Mouse (Mus musculus): ENCODE results near the gene Celsr1. TPM values are rescaled to one million over a fixed set of nuclear protein-coding genes. Genes with fewer than 3 reads are reported as not detected.

The Celsr1 gene
- polyA plus RNA-seq, 1 experiment from 2014 or later = 2.5 TPM

DNA sequence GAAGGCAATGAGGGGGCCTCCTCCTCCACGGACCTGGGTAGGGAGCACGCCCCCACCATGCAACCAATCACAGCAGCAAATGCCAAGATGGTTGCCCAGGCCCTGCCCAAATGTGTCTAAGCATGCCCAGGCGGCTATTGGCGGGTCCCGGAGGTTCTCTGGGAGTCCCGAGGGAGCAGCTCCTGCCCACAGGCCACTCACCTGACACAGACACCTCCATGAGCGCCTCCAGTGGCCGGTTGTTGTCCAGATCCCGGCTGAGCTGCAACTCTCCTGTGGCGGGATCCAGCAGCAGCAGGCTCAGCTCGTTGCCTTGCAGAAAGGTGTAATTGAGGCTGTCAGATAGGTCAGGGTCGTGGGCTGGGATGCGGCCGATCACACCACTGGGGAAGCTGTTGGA lies 3.6 kb downstream of the Celsr1 start:
- H3K9me3 ChIP-seq = peaks cover 12% of the 10 kb centered on the region; the same call in 1 of the 2 replicates
- H3K4me1 ChIP-seq = peaks cover 16% of the 10 kb centered on the region
- peaks cover 10% of the 10 kb centered on the region for H3K36me3 ChIP-seq
- H3K9ac ChIP-seq = no peak overlapping the region
- WGBS = 71% methylated on average over 14 of the region's 14 CpGs
- ATAC-seq (ENCODE audit: insufficient number of reproducible peaks, insufficient read depth, low FRiP score, low TSS enrichment) = no peak
- no peak overlapping the region for H3K27ac ChIP-seq
- H3K4me3 ChIP-seq = no peak overlapping the region
- H3K4me2 ChIP-seq (replicated peaks) = peak overlapping the region; percentile 14; the same call in 1 of the 2 replicates
- H3K27me3 ChIP-seq = peaks cover 41% of the 10 kb centered on the region

DNA sequence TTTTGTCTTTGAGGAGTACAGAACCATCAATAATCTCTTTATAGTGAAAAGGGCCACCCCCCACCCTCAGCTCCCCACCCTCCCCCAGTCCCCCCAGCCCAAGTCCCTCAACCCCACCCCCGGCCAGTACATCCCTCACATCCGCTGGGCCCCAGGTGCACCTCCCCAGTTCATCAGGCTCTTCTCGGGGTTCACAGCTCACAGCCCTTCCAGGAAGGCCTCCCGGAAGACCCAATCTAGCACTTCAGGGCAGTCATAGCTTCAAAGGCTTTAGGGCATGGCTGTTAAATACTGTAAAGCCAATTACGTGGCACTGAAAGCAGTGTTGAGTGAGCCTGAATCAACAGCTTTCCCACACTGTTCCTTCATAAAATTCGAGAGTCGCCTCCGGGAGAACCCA lies 5.7 kb downstream of the Celsr1 start:
- H3K36me3 ChIP-seq = peaks cover 10% of the 10 kb centered on the region
- no peak overlapping the region for H3K27ac ChIP-seq
- peaks cover 22% of the 10 kb centered on the region for H3K27me3 ChIP-seq
- H3K4me3 ChIP-seq = no peak overlapping the region
- no peak overlapping the region for H3K4me2 ChIP-seq (replicated peaks)
- peaks cover 3% of the 10 kb centered on the region for H3K4me1 ChIP-seq
- peaks cover 12% of the 10 kb centered on the region; the same call in 1 of the 2 replicates for H3K9me3 ChIP-seq
- ATAC-seq (ENCODE audit: insufficient number of reproducible peaks, insufficient read depth, low FRiP score, low TSS enrichment) = no peak
- H3K9ac ChIP-seq = no peak overlapping the region
- 69% methylated on average over 8 of the region's 8 CpGs for WGBS

DNA sequence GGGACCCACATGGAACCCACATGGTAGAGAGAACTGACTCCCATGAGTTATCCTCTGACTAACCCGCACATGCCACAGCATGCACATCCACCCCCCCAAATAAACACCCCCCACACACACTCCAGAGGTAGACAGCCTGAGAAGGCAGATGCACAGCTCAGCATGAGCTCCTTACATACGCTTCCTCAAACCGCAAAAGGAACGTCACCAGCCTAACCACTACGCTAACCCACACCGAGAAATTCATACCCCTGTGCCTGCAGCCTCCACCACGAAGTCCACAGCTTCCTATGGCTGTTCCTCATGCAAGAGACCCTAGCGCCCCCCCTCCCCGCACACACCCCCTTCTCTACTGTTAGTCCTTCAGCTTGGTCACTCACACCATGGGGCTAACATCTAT lies 11.6 kb downstream of the Celsr1 start:
- ATAC-seq (ENCODE audit: insufficient number of reproducible peaks, insufficient read depth, low FRiP score, low TSS enrichment) = no peak
- Histone ChIP-seq H3K36me3 (no peaks in the 10 kb centered on the region), H3K4me1 (no peaks in the 10 kb centered on the region), H3K9ac (no peak overlapping the region), H3K4me2 (replicated peaks) (no peak overlapping the region), H3K9me3 (peaks cover 4% of the 10 kb centered on the region; the same call in 1 of the 2 replicates), H3K4me3 (no peak overlapping the region), H3K27me3 (0 out of 2 replicates have a peak, but pooled peaks cover 3% of the 10 kb centered on the region), H3K27ac (no peak overlapping the region)
- WGBS = 82% methylated on average over 9 of the region's 9 CpGs

DNA sequence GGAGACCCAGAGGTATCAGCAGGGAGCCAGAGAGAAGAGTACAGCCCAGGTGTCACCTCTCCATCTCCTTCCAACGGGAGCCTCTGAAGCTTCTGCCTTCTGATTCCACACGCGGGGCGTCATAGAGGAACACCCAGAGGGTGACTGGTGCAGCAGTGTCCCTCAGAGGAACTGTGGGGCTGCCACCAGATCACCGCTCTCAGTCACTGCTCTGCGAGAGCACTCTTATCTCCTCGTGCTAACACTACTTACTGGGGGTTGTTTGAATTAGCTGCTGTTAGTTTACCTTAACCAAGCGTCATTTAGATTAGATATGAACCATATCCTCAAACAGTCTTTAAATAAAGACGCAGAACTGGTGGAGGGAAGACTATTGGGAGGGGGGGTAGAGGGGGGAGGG lies 12.3 kb downstream of the Celsr1 start:
- H3K9me3 ChIP-seq = peaks cover 4% of the 10 kb centered on the region; the same call in 1 of the 2 replicates
- 73% methylated on average over 9 of the region's 9 CpGs for WGBS
- no peak overlapping the region for H3K4me2 ChIP-seq (replicated peaks)
- ATAC-seq (ENCODE audit: insufficient number of reproducible peaks, insufficient read depth, low FRiP score, low TSS enrichment) = no peak
- no peaks in the 10 kb centered on the region for H3K4me1 ChIP-seq
- H3K4me3 ChIP-seq = no peak overlapping the region
- no peak overlapping the region for H3K27ac ChIP-seq
- 0 out of 2 replicates have a peak, but pooled peaks cover 3% of the 10 kb centered on the region for H3K27me3 ChIP-seq
- no peak overlapping the region for H3K9ac ChIP-seq
- no peaks in the 10 kb centered on the region for H3K36me3 ChIP-seq

DNA sequence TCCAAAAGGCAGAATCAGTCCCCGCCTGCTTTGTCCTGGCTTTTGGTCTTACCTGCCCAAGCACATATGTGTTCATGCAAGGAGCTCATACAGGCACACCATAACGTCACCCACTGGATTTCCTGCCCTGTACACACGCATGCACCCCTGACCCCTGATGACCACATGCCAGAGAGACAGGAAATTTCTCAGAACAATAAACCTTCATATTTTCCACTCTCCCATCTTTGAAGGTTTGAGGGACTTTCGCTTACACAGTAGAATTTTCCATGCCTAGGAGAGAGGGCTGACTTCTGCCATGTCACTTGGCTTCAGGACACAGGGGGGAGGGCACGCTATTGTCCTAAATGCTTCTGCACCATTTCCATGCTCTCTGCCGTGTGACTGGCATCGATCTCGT lies 13.6 kb downstream of the Celsr1 start:
- no peak overlapping the region for H3K4me2 ChIP-seq (replicated peaks)
- ATAC-seq (ENCODE audit: insufficient number of reproducible peaks, insufficient read depth, low FRiP score, low TSS enrichment) = no peak
- no peaks in the 10 kb centered on the region for H3K4me1 ChIP-seq
- peaks cover 4% of the 10 kb centered on the region; the same call in 1 of the 2 replicates for H3K9me3 ChIP-seq
- no peak overlapping the region for H3K4me3 ChIP-seq
- no peak overlapping the region for H3K9ac ChIP-seq
- no peak overlapping the region for H3K27ac ChIP-seq
- 0 out of 2 replicates have a peak, but pooled peaks cover 3% of the 10 kb centered on the region for H3K27me3 ChIP-seq
- 82% methylated on average over 8 of the region's 8 CpGs for WGBS
- H3K36me3 ChIP-seq = no peaks in the 10 kb centered on the region

DNA sequence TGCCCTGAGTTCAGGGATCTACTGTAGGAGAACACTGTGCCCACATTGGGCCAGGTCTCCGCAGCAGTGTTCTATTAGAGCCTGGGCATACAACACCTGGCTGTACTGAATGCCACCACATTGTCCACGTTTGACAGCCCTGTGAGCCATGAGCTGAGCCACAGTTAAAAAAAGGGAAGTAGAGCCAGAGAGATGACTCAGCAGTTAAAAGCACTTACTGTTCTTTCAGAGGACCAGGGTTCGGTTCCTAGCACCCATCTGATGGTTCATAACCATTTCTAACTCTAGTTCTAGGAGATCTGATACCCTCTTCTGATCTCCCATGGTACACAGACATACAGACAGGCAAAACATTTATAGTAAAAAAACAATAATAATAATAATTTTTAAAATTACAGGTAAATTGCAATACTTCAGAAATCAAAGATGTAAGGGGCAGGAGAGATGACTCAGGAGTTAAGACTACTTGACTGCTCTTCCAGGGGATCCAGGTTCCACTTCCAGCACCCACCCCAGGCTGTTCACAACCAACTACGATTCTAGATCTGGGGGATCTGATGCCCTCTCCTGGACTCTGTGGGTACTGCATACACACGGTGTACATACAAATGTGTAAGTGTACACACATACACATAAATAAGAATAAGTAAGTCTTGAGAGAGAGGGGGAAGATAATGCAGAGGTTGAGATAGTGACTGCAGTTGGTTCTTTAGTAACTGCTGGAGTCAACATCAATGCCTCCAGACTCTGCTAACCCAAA lies 14.6 kb downstream of the Celsr1 start:
- Histone ChIP-seq H3K4me3 (no peak overlapping the region), H3K9me3 (peaks cover 4% of the 10 kb centered on the region; the same call in 1 of the 2 replicates), H3K4me1 (no peaks in the 10 kb centered on the region), H3K4me2 (replicated peaks) (no peak overlapping the region), H3K27ac (no peak overlapping the region), H3K9ac (no peak overlapping the region), H3K36me3 (no peaks in the 10 kb centered on the region), H3K27me3 (0 out of 2 replicates have a peak, but pooled peaks cover 3% of the 10 kb centered on the region)
- 92% methylated on average over 5 of the region's 5 CpGs for WGBS
- ATAC-seq (ENCODE audit: insufficient number of reproducible peaks, insufficient read depth, low FRiP score, low TSS enrichment) = no peak

DNA sequence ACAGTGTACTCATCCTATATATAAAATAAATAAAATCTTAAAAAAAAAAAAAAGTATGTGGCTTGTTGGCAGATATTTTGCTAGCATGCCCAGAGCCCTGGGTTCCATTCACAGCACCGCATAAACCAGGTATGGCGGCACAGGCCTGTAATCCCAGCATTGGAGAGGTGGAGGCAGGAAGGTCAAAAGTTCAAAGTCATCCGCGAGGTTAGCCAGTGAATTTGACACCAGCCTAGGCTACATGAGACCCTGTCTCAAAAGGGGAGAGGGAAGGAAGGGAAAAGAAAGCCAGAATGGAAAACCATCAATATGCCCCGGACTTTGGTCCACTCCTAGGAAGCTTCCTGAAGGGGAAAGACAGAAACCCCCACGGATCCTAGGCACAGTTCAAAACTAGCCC lies 16.2 kb downstream of the Celsr1 start:
- Histone ChIP-seq H3K4me3 (no peak overlapping the region), H3K36me3 (no peaks in the 10 kb centered on the region), H3K4me1 (no peaks in the 10 kb centered on the region), H3K27ac (no peak overlapping the region), H3K9ac (no peak overlapping the region), H3K27me3 (no peaks in the 10 kb centered on the region), H3K4me2 (replicated peaks) (no peak overlapping the region), H3K9me3 (peaks cover 4% of the 10 kb centered on the region; the same call in 1 of the 2 replicates)
- WGBS = 80% methylated on average over 6 of the region's 6 CpGs
- ATAC-seq (ENCODE audit: insufficient number of reproducible peaks, insufficient read depth, low FRiP score, low TSS enrichment) = no peak

DNA sequence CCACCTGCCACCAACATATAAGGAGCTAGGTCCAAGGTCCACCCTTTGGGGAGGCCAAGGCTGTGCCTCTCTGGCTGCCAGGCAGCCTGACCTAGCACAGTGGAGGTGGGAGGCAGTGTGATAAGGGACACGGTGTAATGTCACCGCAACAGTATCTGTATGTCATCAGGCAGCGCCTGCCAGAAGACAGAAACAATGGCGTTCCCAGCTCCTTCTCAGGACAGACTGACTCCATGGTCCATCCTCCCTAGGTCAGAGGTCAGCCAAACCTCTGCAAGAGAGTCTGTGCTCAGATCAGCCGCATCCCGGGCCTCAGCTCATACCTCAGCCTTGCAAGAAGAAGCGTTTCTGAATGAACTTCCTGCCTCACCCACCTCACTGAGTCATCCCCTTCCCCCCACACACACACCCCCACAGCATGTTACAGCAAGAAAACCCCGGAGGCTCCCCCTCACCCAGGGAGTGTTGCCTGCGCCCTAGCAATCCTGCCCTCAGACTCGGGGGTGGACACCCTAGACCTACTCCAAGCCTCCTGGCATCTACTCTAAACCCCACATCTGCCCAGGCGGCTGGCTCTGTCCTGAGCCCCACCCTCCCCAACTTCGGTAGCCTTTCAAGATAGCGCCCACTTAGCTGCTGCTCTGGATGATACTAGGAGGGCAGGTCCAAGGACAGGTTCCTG lies 17.6 kb downstream of the Celsr1 start:
- ATAC-seq (ENCODE audit: insufficient number of reproducible peaks, insufficient read depth, low FRiP score, low TSS enrichment) = no peak
- Histone ChIP-seq H3K27me3 (no peaks in the 10 kb centered on the region), H3K4me1 (no peaks in the 10 kb centered on the region), H3K36me3 (no peaks in the 10 kb centered on the region), H3K4me3 (no peak overlapping the region), H3K9me3 (peaks cover 4% of the 10 kb centered on the region; the same call in 1 of the 2 replicates), H3K4me2 (replicated peaks) (no peak overlapping the region), H3K9ac (no peak overlapping the region), H3K27ac (no peak overlapping the region)
- WGBS = 59% methylated on average over 13 of the region's 13 CpGs

DNA sequence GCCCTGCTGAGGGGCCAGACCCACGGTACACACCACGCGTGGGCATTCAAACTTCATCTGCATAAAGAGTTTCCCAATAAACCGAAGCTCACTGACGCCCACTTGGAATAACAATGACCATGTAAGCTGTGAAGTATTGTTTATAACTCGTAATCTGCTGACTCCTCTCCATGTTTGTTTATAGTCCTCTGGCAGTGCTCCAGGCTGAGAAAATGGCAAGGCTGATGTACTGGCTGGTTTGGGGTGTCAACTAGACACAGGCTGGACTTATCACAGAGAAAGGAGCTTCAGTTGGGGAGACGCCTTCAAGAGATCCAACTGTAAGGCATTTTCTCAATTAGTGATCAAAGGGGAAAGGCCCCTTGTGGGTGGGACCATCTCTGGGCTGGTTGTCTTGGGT lies 18.6 kb downstream of the Celsr1 start:
- no peaks in the 10 kb centered on the region for H3K4me1 ChIP-seq
- no peaks in the 10 kb centered on the region for H3K27me3 ChIP-seq
- H3K36me3 ChIP-seq = no peaks in the 10 kb centered on the region
- ATAC-seq (ENCODE audit: insufficient number of reproducible peaks, insufficient read depth, low FRiP score, low TSS enrichment) = no peak
- no peak overlapping the region for H3K9ac ChIP-seq
- no peak overlapping the region for H3K4me2 ChIP-seq (replicated peaks)
- peaks cover 4% of the 10 kb centered on the region; the same call in 1 of the 2 replicates for H3K9me3 ChIP-seq
- no peak overlapping the region for H3K27ac ChIP-seq
- H3K4me3 ChIP-seq = no peak overlapping the region
- 85% methylated on average over 7 of the region's 7 CpGs for whole genome bisulfite sequencing

DNA sequence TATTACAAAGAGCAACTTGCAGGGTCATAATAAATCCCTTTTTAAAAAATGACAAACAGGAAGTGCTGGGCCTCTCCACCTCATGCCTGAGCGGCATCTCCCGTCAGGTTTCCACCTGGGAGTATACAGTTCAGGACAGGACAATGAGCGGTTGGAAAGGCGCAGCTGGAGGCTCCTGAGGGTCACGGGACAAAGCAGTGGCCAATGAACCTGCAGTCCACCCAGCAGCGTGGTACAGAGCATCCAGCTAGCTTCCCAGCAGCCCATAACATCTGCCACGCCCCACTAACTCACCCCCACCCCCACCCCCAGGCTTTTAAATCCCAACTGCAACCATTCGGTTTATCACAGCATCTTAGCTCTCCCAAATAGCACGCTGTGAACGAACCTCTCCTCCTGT lies 19.9 kb downstream of the Celsr1 start:
- Histone ChIP-seq H3K4me1 (no peaks in the 10 kb centered on the region), H3K27me3 (no peaks in the 10 kb centered on the region), H3K36me3 (no peaks in the 10 kb centered on the region), H3K4me3 (no peak overlapping the region), H3K9ac (no peak overlapping the region), H3K9me3 (no peaks in the 10 kb centered on the region), H3K4me2 (replicated peaks) (no peak overlapping the region), H3K27ac (0 out of 2 replicates have a peak overlapping the region, but pooled peaks have one; percentile 36)
- 45% methylated on average over 10 of the region's 10 CpGs for WGBS
- ATAC-seq (ENCODE audit: insufficient number of reproducible peaks, insufficient read depth, low FRiP score, low TSS enrichment) = 0 out of 2 replicates have a peak, but pooled peaks have one; percentile 62

DNA sequence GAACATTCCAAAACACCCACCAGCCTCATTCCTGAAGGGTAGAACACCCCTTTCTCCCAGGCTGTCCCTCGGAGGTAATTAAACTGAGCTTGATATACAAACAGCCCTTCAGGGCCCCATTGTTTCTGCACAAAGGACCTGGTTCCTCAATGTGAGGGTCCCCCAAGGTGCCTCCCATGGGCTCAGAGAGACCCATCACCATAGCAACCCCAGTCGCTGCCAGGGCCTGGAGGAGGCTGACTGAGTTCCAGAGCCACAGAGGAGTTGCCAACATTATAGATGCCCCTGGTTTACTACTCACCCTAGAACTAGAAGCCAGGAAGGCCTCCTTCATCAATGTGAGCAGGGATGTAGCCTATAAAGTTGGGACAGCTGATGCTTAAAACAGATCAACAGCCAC lies 20.4 kb downstream of the Celsr1 start:
- no peak for ATAC-seq (ENCODE audit: insufficient number of reproducible peaks, insufficient read depth, low FRiP score, low TSS enrichment)
- Histone ChIP-seq H3K4me3 (no peak overlapping the region), H3K27ac (0 out of 2 replicates have a peak overlapping the region, but pooled peaks have one; percentile 36), H3K4me1 (peaks cover 2% of the 10 kb centered on the region; the same call in 1 of the 2 replicates), H3K36me3 (no peaks in the 10 kb centered on the region), H3K4me2 (replicated peaks) (no peak overlapping the region), H3K9me3 (no peaks in the 10 kb centered on the region), H3K9ac (no peak overlapping the region), H3K27me3 (no peaks in the 10 kb centered on the region)
- WGBS = 44% methylated on average over 2 of the region's 2 CpGs
